Mouse (Mus musculus) 3134 (cell line): ENCODE measurements around the gene Hdac9.

Experiments
- DNase-seq: peaks from one replicate; pipeline ENCODE4 v3.0.0-alpha.2; 2011; ENCODE audit warnings: low spot score; ENCODE audit not compliant: insufficient read length; ENCODE audit errors: extremely low read depth

Hdac9 gene

DNA sequence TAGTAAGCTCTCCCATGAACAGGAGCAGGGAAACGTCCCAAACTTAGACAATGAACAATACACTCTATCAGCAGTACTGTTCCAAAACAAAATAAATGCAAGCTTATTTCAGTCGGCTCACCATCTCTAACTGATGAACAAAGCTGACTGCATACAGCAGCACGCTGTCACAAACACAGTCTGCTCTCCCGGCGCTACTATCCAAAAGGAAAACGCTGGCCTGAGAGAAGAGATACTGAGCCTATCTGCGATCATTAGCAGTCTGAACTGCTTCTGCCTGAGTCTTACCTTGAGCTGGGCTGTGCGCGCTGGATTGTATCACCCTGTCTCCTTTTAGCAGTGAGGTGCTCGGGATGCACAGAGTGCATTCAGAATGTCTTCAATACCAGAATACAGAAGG, 299.1 kb downstream of the Hdac9 start:
- no peak for DNase-seq

GRCm38 (mm10) chr12:34614796-34615195, 302.1 kb downstream of the Hdac9 start:
- DNase-seq = no peak

DNA sequence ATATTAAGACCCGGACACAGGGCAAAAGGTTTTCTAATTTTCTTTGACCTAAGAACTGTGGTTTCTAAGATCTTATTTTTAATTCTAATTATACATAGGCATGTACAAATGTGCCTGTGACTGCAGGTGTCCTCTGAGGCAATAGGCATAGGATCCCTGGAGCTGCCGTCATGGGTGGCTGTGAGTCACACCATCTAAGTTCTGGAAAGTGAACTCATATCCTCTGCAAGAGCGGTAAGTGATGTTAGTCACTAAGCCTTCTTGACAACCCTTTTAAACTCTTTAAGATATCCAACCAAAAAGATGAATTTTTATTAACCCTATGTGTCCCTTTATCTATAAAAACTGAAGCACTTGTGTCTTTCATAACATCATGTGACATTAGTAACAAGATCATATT, 304.4 kb downstream of the Hdac9 start:
- DNase-seq = no peak

GRCm38 (mm10) chr12:34604521-34604920, 312.4 kb downstream of the Hdac9 start:
- no peak for DNase-seq

GRCm38 (mm10) chr12:34594167-34594793, 322.6 kb downstream of the Hdac9 start:
- DNase-seq = no peak

DNA sequence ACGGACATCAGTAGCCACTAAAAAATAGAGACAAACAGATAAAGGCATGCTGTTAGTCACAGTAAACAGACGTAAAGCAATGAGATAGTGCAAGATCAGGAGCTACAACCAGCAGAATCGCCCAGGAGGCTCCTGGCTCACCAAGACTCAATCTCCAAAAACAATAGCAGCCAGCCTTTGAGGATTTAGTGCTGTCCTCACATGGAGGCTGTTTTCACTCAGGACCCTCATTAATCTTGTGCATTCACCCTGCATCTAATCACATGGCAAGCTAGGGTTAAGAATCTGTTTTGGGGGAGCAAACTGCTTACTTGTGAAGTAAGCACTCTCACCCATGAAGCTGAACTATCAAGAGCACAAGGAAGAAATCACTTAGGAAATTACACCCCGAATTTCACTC, 329.7 kb downstream of the Hdac9 start:
- DNase-seq = no peak

- DNase-seq = no peak
Measured at GRCm38 (mm10) chr12:34582522-34582921, 334.4 kb downstream of the Hdac9 start.

- DNase-seq = no peak
Measured at GRCm38 (mm10) chr12:34579220-34579619, 337.7 kb downstream of the Hdac9 start.

DNA sequence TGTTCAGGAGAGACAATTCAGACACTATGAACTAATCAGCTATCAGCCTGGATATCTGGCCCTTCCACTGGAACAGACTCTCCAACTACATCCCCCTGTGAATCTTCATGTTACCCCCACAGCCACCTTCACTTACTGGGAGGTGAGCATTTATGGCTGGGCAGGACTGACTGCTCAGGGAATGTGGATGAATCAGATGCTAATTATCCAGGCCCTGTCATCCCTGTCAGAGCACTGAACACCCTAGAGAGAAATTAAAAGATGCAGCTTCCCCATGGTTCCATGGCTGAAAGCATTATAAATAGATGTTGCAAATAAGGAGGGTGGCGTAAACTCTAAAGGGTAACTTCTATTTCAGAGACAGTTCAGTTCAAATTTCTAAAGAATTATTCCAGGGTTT, 345.8 kb downstream of the Hdac9 start:
- no peak for DNase-seq

DNA sequence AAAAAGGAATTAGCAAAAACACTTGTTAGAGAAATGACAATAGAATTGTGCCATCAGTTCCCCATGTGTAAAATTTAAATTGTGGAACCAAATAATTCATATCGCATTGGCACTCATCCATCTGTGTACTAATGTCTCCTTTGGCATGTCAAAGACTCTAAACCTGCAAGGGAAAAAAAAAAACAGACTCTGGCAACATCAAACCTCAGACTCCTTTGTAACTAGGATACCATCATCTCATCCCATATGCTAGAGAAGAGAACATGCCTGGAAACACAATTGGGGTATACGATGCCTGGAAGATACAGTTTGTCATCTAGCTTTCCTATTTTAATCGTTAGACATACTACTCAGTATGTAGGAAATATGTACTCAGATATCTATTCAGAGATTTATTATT, 347.4 kb downstream of the Hdac9 start:
- no peak for DNase-seq

DNA sequence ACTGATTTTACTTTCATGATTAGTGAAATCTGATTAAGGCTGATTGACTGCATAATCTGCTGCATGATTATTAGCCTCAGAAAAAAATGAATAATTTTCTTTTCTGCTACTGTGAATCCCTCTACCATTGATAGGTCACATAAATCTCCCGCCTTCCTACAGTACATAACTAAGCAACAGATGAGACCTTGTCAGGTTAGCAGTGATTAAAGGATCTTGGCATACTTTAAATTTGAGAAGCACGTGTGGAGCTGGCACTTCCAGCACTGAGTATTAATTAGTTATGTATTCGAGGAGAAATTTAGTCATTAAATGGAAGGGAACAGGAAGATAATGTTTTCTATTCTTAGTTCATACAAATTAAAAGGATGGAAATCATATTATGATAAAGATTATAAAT, 347.8 kb downstream of the Hdac9 start:
- no peak for DNase-seq

GRCm38 (mm10) chr12:34562331-34562730, 354.6 kb downstream of the Hdac9 start:
- DNase-seq = no peak

- no peak for DNase-seq
Measured at GRCm38 (mm10) chr12:34559001-34559400, 357.9 kb downstream of the Hdac9 start.

DNA sequence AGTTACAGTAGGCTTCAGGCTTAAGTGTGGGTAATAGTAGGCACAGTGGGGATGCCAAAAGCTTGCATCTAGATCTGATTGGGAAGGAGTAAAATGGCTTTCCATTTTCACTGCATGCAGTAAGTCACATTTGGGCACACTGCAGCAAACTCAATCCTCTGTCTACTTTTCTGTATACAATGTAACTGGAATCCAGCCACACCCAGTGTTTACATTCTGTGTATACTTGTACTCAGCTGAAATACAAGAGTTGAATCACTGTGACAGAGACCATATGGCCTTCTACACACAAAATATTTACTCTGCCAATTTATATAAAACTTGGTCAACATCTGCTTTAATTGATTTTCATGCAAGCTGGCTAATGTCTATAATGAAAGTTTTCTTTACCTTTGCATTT, 362.1 kb downstream of the Hdac9 start:
- no peak for DNase-seq

GRCm38 (mm10) chr12:34550268-34550667, 366.6 kb downstream of the Hdac9 start:
- no peak for DNase-seq

- no peak for DNase-seq
Measured at GRCm38 (mm10) chr12:34529165-34529545, 387.7 kb downstream of the Hdac9 start.

DNA sequence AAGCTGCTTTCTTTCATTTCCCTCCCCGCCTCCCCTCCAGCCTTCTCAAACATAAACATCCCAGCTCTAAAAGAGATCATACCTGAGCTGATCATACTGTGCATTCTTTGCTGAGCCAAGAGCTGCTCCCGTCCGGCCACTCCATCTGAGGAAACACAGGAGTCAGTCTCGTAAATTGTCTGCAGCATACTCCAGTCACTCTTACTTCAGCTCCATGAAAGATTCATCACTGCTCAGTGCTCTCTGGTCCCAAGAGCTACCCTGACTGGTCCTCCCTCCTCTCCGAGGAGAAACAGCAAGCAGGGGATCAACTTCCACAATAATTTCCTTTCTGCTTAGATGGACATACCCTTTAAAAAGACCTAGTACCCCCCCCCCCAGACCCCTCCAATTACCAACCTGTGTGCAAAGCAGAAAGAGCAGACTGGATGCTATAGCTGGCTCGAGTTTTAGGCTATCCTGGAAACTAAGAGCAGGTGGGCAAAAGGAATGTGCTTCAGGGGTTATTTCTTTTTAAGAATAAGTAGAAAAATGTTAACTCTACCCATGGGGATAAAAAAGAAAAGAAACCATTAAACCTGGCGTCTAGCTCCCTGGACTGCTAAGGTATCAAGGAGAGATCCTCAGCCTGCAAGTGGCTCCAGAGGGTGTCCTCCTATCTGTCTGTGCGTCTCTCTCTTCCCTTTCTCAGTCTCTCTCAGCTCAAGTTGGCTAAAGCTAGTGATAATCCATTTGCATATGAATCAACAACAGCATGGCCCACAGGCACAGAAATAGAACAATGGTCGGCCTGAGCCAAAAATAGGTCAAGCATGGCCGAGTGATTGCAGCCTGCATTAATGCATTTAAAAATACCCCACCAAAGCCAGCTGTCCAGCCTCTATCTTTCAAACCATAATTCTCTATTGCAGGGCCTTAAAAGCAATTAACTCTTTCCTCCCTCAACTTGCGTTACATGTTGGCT, 388.4 kb downstream of the Hdac9 start:
- DNase-seq = no peak

GRCm38 (mm10) chr12:34527761-34528160, 389.1 kb downstream of the Hdac9 start:
- no peak for DNase-seq

- DNase-seq = no peak
Measured at GRCm38 (mm10) chr12:34521468-34521867, 395.4 kb downstream of the Hdac9 start.

GRCm38 (mm10) chr12:34516769-34517562, 399.9 kb downstream of the Hdac9 start:
- DNase-seq = no peak

GRCm38 (mm10) chr12:34506345-34506744, 410.6 kb downstream of the Hdac9 start:
- no peak for DNase-seq
